Mouse (Mus musculus) spleen, embryonic (tissue): Measurements from ENCODE around the gene Engase.

Source experiments
- CTCF ChIA-PET: fragments of 350-600 bp; sonication (Branson Sonifier 250); formaldehyde crosslinking; loops from one replicate; lab custom pipeline; 2022; lab: Charles Lee

Engase gene

GRCm38 (mm10) chr11:118476396-118477373 is at the start of gene Engase:
Gene Engase (plus strand): TSS chr11:118476829.
- CTCF ChIA-PET = interaction anchor here (0.5 kb wide), 1 partner anchor 875 kb away, joined by 6 read pairs; no protein-coding TSS in a partner anchor

GRCm38 (mm10) chr11:118427266-118427779 is 49.3 kb upstream of the Engase start:
- CTCF ChIA-PET = interaction anchor here (0.8 kb wide), 1 partner anchor 18 kb away, joined by 3 read pairs; no protein-coding TSS in a partner anchor

GRCm38 (mm10) chr11:118427986-118428385 is 48.6 kb upstream of the Engase start, which contains the start of gene C1qtnf1:
Gene C1qtnf1 (plus strand): TSS chr11:118428203.
- CTCF ChIA-PET = interaction anchor here (0.5 to 0.7 kb wide), 2 partner anchors 17 to 21 kb away, joined by 4 to 12 read pairs; no protein-coding TSS in a partner anchor

- CTCF ChIA-PET = interaction anchor here (0.5 to 0.7 kb wide), 2 partner anchors 16 to 21 kb away, joined by 4 to 12 read pairs; no protein-coding TSS in a partner anchor
These were observed 48.2 kb upstream of the Engase start for GRCm38 (mm10) chr11:118428460-118428868.

- CTCF ChIA-PET = interaction anchor here (0.7 kb wide), 1 partner anchor 15 kb away, joined by 12 read pairs; no protein-coding TSS in a partner anchor
These were observed 47.5 kb upstream of the Engase start for GRCm38 (mm10) chr11:118428944-118429709.

- CTCF ChIA-PET = no interaction called here
These were observed 46.2 kb upstream of the Engase start for GRCm38 (mm10) chr11:118430291-118430885.

GRCm38 (mm10) chr11:118431100-118431948 is 45.3 kb upstream of the Engase start:
- CTCF ChIA-PET = no interaction called here

- CTCF ChIA-PET = no interaction called here
These were observed 43.2 kb upstream of the Engase start for GRCm38 (mm10) chr11:118433398-118433868.

GRCm38 (mm10) chr11:118434093-118434492 is 42.5 kb upstream of the Engase start:
- CTCF ChIA-PET = interaction anchor here (0.6 kb wide), 1 partner anchor 25 kb away, joined by 4 read pairs; no protein-coding TSS in a partner anchor

GRCm38 (mm10) chr11:118436471-118436935 is 40.1 kb upstream of the Engase start:
- CTCF ChIA-PET = interaction anchor here (0.6 kb wide), 1 partner anchor 42 kb away, joined by 3 read pairs; no protein-coding TSS in a partner anchor

GRCm38 (mm10) chr11:118438665-118439414 is 37.8 kb upstream of the Engase start:
- CTCF ChIA-PET = no interaction called here

GRCm38 (mm10) chr11:118442691-118443090 is 33.9 kb upstream of the Engase start:
- CTCF ChIA-PET = interaction anchor here (0.7 to 0.8 kb wide), 2 partner anchors 57 to 65 kb away, joined by 3 read pairs; no protein-coding TSS in a partner anchor

- CTCF ChIA-PET = interaction anchor here (0.6 to 1.2 kb wide), 4 partner anchors 18 to 64 kb away, joined by 3 to 5 read pairs (median 3); no protein-coding TSS in a partner anchor
These were observed 33.2 kb upstream of the Engase start for GRCm38 (mm10) chr11:118443201-118443970.

GRCm38 (mm10) chr11:118445843-118446242 is 30.8 kb upstream of the Engase start:
- CTCF ChIA-PET = interaction anchor here (0.5 to 0.9 kb wide), 2 partner anchors 13 to 18 kb away, joined by 3 to 5 read pairs; no protein-coding TSS in a partner anchor

GRCm38 (mm10) chr11:118447346-118447745 is 29.3 kb upstream of the Engase start:
- CTCF ChIA-PET = no interaction called here

GRCm38 (mm10) chr11:118448385-118448784 is 28.2 kb upstream of the Engase start:
- CTCF ChIA-PET = no interaction called here

- CTCF ChIA-PET = no interaction called here
These were observed 25.4 kb upstream of the Engase start for GRCm38 (mm10) chr11:118451211-118451610.

GRCm38 (mm10) chr11:118452955-118453354 is 23.7 kb upstream of the Engase start:
- CTCF ChIA-PET = no interaction called here
